Mouse (Mus musculus) kidney, postnatal 4 days (tissue): ENCODE results near the gene Ahnak.

ENCODE experiments used
- DNase-seq, 2 experiments: peaks; one replicate each; pipeline ENCODE4 v3.0.0; 2021; ENCODE audit warnings: mixed read lengths in 2 of 2

Ahnak gene

GRCm38 (mm10) chr19:8974638-8975037 lies 14.4 kb upstream of the Ahnak start:
- no peak for DNase-seq

DNA sequence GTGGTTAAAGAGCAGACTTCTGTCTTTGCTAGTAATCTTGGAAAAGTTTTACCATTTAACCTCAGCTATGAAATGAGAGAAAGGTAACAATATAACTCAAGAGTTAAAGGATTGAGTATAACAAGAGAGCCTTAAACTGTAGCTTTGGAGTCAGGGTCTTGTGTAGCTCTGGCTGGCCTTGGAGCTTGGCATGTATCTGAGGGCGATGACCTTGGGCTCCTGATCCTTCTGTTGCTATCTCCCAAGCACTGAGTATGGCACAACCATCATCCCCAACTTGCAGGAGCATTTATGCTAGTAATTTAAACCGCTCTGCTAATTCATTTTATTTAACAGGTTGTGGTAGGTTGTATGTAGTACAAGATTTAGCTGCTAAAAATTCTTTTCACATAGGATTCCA lies 13.6 kb upstream of the Ahnak start:
- DNase-seq: no peak

DNA sequence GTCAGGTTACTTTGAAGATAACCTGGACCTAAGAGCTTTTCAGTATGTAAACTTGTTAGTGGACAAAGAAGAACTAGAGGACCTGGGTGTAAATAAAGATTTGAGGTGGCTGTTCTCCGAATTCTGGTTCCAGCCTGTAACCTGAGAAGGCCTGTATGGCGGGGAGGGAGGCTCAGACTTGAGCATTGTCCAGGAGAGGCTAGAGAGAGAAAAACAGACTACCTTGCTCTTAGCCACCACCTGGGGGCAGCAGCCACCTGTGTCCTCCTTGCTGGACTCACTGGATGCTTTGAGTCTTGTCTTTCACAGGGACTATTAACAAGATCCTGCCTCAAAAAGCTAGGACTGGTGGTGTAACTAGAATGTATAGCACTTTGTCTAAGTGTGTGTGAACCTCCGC lies 12.5 kb upstream of the Ahnak start:
- peak; percentile 65 to 74 for DNase-seq

DNA sequence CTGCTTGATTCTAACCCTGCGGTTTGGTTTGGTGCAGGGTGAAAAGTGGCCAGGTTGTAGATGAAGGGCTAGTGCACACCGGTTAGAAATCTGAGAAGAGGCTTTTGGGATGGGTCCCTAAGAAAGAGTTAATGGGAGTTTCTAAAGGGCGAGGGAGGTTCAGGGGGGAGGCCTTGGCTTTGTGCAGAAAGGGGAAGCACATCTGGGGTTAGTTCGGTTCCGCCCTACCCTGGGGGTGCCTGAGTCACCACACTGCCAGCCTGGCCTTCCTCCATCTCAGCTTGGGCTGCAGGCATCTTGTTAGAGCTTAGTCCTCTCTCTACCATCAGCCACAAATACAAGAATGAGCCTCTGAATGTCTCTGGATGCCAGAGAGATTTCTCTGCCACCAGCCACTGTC lies 8.3 kb upstream of the Ahnak start:
- DNase-seq: no peak

GRCm38 (mm10) chr19:8981450-8982168 lies 7.5 kb upstream of the Ahnak start:
- DNase-seq: no peak

GRCm38 (mm10) chr19:8982303-8983149 lies 6.6 kb upstream of the Ahnak start:
- no peak for DNase-seq

- DNase-seq: no peak
Measured at GRCm38 (mm10) chr19:8983150-8983650, 5.9 kb upstream of the Ahnak start.

- DNase-seq: peak; percentile 68 to 78
Measured at GRCm38 (mm10) chr19:8984255-8984868, 4.7 kb upstream of the Ahnak start.

DNA sequence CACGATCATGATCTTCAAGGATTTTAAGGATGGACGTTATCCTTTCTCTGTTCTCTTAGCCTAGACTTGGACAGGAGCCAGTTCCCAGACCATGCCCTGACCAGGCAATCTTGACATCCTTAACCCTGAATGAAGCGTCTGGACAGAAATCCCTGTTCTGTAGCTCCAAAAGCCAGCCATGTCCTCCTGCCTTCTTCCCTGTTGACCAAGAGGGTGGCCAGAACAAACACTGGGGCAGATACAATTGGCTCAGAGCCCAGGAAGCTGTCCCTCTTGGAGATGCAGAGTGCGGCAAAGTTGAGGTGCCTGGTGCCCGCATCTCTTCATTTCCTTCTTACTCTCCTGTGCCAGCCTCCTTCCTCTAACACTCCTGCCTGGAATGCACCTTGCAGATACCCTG lies 3.2 kb upstream of the Ahnak start:
- no peak for DNase-seq

- DNase-seq: no peak
Measured at GRCm38 (mm10) chr19:8987816-8988215, 1.3 kb upstream of the Ahnak start.

DNA sequence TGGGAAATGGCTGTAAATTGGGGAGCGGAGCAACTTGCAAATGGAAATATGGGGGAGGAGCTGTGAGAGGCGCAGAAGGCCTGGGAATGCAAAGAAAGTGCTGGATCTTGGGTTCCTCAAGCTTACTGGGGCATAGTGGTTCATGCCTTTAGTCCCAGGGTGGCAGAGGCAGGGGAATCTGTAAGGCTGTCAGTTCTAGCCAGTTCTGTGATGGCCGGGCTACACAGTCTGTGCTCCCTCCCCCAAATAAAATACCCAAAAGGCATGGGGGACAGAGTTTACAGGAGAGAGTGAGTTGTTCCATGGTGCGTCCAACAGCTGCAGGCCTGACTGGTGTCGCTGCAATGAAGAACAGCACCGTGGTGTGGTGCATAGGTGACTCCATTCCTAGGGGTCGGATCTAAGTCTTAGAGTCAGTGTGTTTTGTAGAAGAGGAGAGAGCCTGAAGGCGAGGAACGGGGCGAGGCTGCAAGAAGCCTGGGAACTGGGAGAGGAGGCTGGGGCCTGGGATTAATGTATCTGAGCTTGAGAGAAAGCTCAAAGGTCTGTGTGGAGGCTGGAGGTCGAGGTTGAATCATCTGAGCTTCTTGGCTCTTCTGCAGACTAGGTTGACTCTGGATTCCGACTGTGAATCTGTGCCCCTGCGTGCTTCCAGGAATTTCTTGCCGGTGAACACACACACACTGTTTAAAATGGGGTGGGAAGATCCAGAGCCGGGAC lies 578 bp upstream of the Ahnak start:
- peak in 1 of 2 experiments; percentile 56 for DNase-seq

- peak; percentile 94 to 95 for DNase-seq
Measured at GRCm38 (mm10) chr19:8989567-8990431, 715 bp downstream of the Ahnak start.

GRCm38 (mm10) chr19:8990432-8991102 lies 1.5 kb downstream of the Ahnak start:
- DNase-seq: no peak

GRCm38 (mm10) chr19:8991245-8991870 lies 2.3 kb downstream of the Ahnak start:
- peak in 1 of 2 experiments; percentile 20 for DNase-seq

- DNase-seq: peak; percentile 56 to 62
Measured at GRCm38 (mm10) chr19:8991871-8992735, 3.0 kb downstream of the Ahnak start.

- DNase-seq: peak; percentile 90 to 93
Measured at GRCm38 (mm10) chr19:8992769-8993624, 3.9 kb downstream of the Ahnak start.

DNA sequence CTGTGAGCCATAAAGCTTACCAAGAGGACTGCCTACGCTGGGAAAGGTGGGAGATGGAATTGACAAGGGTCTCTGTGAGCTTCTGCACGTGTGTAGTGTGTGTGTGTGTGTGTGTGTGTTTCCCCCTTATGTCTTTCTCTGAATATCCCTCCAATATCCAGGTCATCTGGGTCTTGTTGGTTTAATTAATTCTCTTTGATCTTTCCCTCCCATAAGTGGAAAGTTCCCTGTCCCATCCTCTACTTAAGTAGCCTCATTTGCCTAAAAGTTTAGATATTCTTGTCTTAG lies 4.5 kb downstream of the Ahnak start:
- DNase-seq: no peak

GRCm38 (mm10) chr19:8994813-8995607 lies 5.9 kb downstream of the Ahnak start:
- no peak for DNase-seq
